Mouse (Mus musculus): ENCODE measurements around the gene Ifit1bl1. TPM values are rescaled to one million over a fixed set of nuclear protein-coding genes. Genes with fewer than 3 reads are reported as not detected.
"Not testable (repeated sequence)": the region's sequence is repeated elsewhere in the genome, so short reads cannot be mapped to it uniquely, and the experiment has no call there.

Ifit1bl1 gene
- total RNA-seq (2015) (0.12 and 0.17 TPM in 2 replicates), total RNA-seq (2017) (0.25 and 0.30 TPM in 2 replicates)

DNA sequence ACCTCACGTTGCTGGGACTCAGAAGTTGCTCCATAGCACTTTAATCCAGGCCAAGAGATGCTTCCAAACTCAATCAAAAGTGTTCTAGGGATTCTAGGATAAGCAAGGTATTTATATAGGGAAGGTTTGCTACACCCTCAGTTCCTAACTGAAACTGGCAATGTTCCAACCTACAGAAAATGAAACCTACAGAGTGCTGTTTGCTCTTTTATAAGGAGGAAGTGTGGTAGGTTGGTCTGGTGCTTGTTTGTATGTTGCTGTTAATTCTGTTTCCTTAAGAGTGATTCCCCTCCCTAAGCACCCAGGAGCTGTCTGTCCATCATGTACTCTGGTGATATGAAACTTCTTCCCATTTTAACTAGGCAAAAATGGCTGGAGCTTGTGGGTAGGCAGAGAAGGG is at the start of gene Ifit1bl1:
Ifit1bl1 (minus strand) TSS at position 69 of the 400 bp plus-strand sequence.
- peak; percentile 59 for ATAC-seq (replicated peaks; ENCODE audit: poor library complexity)

DNA sequence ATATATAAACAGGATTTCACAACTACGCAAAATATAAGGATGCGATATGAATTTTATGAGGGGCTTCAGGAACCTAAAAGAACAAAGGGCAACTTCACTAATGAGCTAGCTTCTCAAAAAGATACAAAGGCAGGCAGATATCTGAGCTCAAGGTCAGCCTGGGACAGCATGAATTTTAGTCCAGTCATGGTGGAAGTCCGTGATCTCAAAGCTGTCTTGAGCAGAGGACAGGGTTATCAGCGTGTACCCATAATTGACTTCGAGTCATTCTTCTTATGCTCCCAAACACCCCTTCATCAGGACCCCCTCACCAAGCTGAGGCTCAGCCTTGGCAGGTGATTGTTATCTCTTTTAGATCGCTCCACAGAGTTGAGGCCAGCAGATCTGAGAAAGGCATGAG is 49.2 kb upstream of the Ifit1bl1 start:
- peak; percentile 39; the same call in 1 of the 2 replicates for ATAC-seq (replicated peaks; ENCODE audit: poor library complexity)

- ATAC-seq (replicated peaks; ENCODE audit: poor library complexity): peak; percentile 26; the same call in 1 of the 2 replicates
Observed at GRCm38 (mm10) chr19:34650276-34650675, 48.5 kb upstream of the Ifit1bl1 start.

DNA sequence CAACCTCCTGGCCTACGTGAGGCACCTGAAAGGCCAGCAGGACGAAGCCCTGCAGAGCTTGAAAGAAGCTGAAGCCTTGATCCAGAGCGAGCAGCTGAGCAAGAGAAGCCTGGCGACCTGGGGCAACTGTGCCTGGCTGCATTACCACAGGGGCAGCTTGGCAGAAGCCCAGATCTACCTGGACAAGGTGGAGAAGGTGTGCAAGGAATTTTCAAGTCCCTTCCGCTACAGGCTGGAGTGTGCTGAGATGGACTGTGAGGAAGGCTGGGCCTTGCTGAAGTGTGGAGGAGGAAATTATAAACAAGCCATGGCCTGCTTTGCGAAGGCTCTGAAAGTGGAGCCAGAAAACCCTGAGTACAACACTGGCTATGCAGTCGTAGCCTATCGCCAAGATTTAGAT is 45.9 kb upstream of the Ifit1bl1 start:
- ATAC-seq (replicated peaks; ENCODE audit: poor library complexity): not testable (repeated sequence)

GRCm38 (mm10) chr19:34642616-34643015 is 40.9 kb upstream of the Ifit1bl1 start:
- ATAC-seq (replicated peaks; ENCODE audit: poor library complexity): no peak

- ATAC-seq (replicated peaks; ENCODE audit: poor library complexity): peak; percentile 83
Observed at GRCm38 (mm10) chr19:34640623-34641022, 38.9 kb upstream of the Ifit1bl1 start, which contains the start of the genes Ifit1bl2 and Ifit1. Gene Ifit1bl2, minus strand, starts transcription at chr19:34640743. Gene Ifit1, plus strand, starts transcription at chr19:34640871.

- peak; percentile 78 for ATAC-seq (replicated peaks; ENCODE audit: poor library complexity)
Observed at GRCm38 (mm10) chr19:34636933-34637557, 35.3 kb upstream of the Ifit1bl1 start.

- ATAC-seq (replicated peaks; ENCODE audit: poor library complexity): peak; percentile 84
Observed at GRCm38 (mm10) chr19:34633484-34633883, 31.7 kb upstream of the Ifit1bl1 start.

GRCm38 (mm10) chr19:34631487-34631886 is 29.7 kb upstream of the Ifit1bl1 start:
- ATAC-seq (replicated peaks; ENCODE audit: poor library complexity): no peak

GRCm38 (mm10) chr19:34627496-34627895 is 25.7 kb upstream of the Ifit1bl1 start:
- no peak for ATAC-seq (replicated peaks; ENCODE audit: poor library complexity)

- peak; percentile 83 for ATAC-seq (replicated peaks; ENCODE audit: poor library complexity)
Observed at GRCm38 (mm10) chr19:34624663-34625062, 22.9 kb upstream of the Ifit1bl1 start.

DNA sequence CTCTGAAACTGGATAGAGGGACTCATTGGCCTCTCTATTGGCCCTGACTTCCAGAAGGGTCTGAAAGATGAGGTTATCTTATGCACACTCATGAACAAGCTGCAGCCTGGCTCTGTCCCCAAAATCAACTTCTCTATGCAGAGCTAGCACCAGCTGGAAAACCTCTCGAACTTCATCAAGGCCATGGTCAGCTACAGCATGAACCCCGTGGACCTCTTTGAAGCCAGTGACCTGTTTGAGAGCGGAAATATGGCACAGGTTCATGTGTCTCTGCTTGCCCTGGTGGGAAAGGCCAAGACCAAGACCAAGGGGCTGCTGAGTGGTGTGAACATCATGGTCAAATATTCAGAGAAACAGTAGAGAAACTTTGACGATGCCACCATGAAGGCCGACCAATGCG is 22.0 kb upstream of the Ifit1bl1 start:
- ATAC-seq (replicated peaks; ENCODE audit: poor library complexity): no peak

DNA sequence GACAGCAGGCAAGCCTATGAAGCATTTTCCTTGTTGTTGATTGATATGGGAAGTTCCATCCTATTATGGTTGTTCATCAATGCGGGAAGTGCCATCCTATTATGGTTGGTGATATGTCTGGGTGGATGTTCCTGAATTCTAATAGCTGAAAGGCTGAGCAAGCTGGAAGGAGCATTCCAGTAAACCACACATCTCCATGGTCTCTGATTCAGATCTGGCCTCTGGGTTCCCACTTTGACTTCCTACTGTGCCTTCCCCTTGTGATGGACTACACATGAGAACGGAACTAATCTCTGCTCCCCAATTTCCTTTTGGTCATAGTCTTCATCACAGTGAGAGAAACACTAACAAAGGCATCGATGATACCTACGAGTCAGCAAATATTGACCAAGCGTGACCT is 19.1 kb upstream of the Ifit1bl1 start:
- no peak for ATAC-seq (replicated peaks; ENCODE audit: poor library complexity)

DNA sequence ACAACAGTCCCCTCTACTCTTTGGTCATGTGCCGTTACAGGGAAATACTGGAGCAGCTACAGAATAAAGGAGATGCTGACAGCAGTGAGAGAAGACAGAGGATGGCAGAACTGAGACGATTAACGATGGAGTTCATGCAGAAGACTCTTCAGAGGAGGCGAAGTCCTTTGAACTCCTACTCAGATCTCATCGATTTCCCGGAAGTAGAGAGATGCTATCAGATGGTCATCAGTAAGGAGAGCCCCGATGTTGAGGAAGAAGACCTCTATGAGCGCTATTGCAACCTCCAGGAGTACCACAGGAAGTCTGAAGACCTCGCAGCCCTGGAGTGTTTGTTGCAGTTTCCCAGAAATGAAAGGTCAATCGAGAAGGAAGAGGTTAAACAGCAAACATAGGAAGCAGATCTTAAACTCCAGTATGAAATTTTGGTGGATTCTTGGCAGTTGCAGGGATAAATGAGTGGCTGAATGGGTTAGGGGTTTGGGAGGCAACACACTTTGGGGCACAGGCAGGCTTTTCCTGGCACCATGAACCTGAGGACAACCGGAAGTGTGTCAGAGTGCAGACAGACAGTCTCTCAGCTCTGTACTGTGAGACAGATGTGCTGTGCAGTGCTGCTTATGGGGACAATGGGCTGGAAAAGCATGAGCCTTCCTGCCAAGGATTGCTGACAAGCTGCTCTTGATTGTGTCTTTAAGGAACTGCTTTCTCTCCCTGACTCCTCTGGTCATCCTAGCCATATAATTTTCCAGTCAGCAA is 10.7 kb upstream of the Ifit1bl1 start:
- ATAC-seq (replicated peaks; ENCODE audit: poor library complexity): not testable (repeated sequence)

- not testable (repeated sequence) for ATAC-seq (replicated peaks; ENCODE audit: poor library complexity)
Observed at GRCm38 (mm10) chr19:34610118-34610517, 8.4 kb upstream of the Ifit1bl1 start.

DNA sequence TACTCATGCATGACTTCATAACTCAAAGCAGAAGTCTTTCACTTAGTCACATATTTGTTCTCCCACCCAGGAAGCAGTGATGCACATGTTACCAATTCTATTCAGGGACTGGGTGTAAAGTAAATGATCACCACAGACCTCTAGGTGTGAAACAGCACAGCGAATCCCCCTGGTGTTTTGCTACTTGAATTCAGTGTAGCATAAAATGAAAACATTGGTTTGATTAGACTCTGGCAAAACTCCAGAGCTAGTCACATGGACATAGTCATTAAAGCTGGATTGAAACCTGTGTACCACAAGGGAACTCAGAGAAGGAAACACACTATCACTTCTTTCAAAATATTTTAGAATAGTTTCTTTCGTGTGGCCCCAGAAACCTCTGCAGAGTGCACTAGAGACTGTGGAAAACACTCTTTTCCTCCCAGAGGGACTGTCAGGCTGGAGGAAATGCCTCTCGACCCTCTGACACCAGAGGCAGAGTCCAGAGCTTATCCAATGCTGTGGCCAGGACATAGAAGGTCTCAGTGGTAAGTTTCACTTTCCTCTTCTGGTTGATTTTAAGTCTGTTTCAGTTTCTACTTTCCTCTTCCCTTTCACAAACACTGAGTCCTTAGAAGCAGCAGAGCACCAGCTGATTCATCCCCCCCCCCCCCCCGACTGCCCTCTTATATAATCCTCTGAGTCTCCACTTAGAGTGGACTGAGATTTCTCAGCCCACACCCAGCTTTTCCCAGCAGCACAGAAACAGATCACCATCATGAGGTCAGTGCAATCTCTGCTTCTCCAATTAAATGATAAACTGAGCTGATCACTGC is 5.7 kb upstream of the Ifit1bl1 start, which contains the start of gene Ifit3b:
Ifit3b (plus strand) TSS at position 734 of the 815 bp plus-strand sequence.
- ATAC-seq (replicated peaks; ENCODE audit: poor library complexity): peak; percentile 78

DNA sequence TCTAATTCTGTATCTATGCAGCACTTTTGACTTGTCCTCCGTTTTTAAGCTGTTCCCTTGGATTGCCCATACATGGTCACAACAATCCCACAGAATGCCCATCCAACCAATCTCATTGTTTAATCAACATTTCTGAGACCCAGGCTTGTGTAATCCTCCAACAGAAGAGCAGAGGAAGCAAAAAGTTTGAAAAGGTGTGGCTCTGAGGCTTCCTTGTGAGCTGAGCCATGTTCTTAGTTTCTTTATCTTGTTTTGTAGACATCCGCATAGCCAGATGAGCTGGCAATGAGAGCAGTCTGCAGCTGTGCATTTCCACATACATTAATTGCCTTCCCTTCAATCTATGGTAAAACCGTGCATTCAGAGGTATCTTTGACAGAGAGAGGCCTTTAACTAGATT is 3.7 kb upstream of the Ifit1bl1 start:
- no peak for ATAC-seq (replicated peaks; ENCODE audit: poor library complexity)

DNA sequence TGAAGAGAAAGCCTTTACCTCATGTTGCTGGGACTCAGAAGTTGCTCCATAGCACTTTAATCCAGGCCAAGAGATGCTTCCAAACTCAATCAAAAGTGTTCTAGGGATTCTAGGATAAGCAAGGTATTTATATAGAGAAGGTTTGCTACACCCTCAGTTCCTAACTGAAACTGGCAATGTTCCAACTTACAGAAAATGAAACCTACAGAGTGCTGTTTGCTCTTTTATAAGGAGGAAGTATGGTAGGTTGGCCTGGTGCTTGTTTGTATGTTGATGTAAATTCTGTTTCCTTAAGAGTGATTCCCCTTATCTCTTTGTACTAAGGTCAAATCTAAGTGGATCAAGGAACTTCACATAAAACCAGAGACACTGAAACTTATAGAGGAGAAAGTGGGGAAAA is 2.5 kb downstream of the Ifit1bl1 start:
- ATAC-seq (replicated peaks; ENCODE audit: poor library complexity): peak; percentile 62

DNA sequence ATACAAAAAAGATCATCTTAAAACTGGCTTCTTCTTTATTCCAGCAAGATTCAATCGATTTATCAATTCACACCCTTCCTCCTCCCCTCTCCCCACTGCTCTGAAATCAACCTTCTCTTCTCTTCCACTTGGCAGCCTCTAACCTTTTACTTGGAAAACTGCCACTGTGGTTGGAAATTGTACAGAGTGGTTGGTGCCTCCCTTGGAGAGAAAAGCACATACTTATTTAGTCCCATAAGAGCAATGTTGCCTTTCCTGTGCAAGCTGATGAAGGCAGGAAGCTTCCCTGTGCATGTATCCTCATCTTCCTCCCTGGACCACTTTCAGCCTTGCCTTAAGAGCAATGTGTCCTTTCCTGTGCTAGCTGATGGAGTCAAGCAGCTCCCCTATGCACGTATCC is 3.4 kb downstream of the Ifit1bl1 start:
- ATAC-seq (replicated peaks; ENCODE audit: poor library complexity): no peak

- peak; percentile 18; the same call in 1 of the 2 replicates for ATAC-seq (replicated peaks; ENCODE audit: poor library complexity)
Observed at GRCm38 (mm10) chr19:34596811-34597210, 4.9 kb downstream of the Ifit1bl1 start.

DNA sequence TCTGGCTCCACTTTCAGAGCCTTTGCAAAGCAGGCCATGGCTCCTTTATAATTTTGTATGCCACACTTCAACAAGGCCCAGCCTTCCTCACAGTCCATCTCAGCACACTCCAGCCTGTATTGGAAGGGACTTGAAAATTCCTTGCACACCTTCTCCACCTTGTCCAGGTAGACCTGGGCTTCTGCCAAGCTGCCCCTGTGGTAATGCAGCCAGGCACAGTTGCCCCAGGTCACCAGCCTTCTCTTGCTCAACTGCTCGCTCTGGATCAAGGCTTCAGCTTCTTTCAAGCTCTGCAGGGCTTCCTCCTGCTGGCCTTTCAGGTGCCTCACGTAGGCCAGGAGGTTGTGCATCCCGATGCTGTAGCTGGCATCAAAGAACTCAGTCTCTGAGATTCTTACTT is 7.2 kb downstream of the Ifit1bl1 start:
- ATAC-seq (replicated peaks; ENCODE audit: poor library complexity): not testable (repeated sequence)

All from megakaryocyte progenitor cell, adult 5-6 weeks (primary cell).